Mouse (Mus musculus) midbrain, embryonic 15.5 days (tissue): Measurements from ENCODE around the gene Rnf157. TPM values are rescaled to one million over a fixed set of nuclear protein-coding genes. Genes with fewer than 3 reads are reported as not detected.

Source experiments
- ATAC-seq: fragments of 200-750 bp; cut with Nextera tagmentation; replicated peaks from 2 replicates; pipeline ENCODE4 v1.8.0; 2017; ENCODE audit warnings: moderate TSS enrichment
- H3K27ac ChIP-seq: fragments of 300-500 bp; sonication (generic); 2 replicates; pipeline ENCODE4 v1.5.1; 2015; ENCODE audit warnings: mild to moderate bottlenecking, inconsistent platforms
- H3K27me3 ChIP-seq: fragments of 300-500 bp; sonication (generic); replicated peaks from 2 replicates; pipeline ENCODE4 v1.6.1; 2015; ENCODE audit warnings: inconsistent platforms
- H3K36me3 ChIP-seq: fragments of 300-500 bp; sonication (generic); replicated peaks from 2 replicates; pipeline ENCODE4 v1.6.1; 2015; ENCODE audit warnings: inconsistent platforms
- H3K4me1 ChIP-seq: fragments of 300-500 bp; sonication (generic); 2 replicates; pipeline ENCODE4 v1.6.1; 2015; ENCODE audit warnings: inconsistent platforms
- H3K4me2 ChIP-seq: fragments of 300-500 bp; sonication (generic); 2 replicates; pipeline ENCODE4 v1.6.1; 2015; ENCODE audit warnings: inconsistent platforms, mild to moderate bottlenecking, moderate library complexity
- H3K4me3 ChIP-seq: fragments of 300-500 bp; sonication (generic); 2 replicates; pipeline ENCODE4 v1.5.1; 2015; ENCODE audit warnings: mild to moderate bottlenecking, inconsistent platforms
- H3K9ac ChIP-seq: fragments of 300-500 bp; sonication (generic); 2 replicates; pipeline ENCODE4 v1.6.1; 2015; ENCODE audit warnings: mild to moderate bottlenecking, inconsistent platforms
- H3K9me3 ChIP-seq: fragments of 300-500 bp; sonication (generic); 2 replicates; pipeline ENCODE4 v1.6.1; 2016; ENCODE audit warnings: inconsistent platforms
- WGBS: fragments of 180-500 bp; shearing (Covaris S2); methylation state at CpG from one replicate; pipeline ENCODE4 v1.1.7; 2015; ENCODE audit warnings: mixed read lengths; 5-methylcytosine and 5-hydroxymethylcytosine counted together
- polyA plus RNA-seq: library from polyadenylated mRNA; unstranded; fragments of >200 nt; fragmentation: Nextera tagmentation; extraction: Ambion mirVana; gene quantifications from 2 replicates; pipeline ENCODE4 v1.2.1, GENCODE M21; 2015

Rnf157 gene
- polyA plus RNA-seq, 1 experiment from 2014 or later = 68.0 TPM

DNA sequence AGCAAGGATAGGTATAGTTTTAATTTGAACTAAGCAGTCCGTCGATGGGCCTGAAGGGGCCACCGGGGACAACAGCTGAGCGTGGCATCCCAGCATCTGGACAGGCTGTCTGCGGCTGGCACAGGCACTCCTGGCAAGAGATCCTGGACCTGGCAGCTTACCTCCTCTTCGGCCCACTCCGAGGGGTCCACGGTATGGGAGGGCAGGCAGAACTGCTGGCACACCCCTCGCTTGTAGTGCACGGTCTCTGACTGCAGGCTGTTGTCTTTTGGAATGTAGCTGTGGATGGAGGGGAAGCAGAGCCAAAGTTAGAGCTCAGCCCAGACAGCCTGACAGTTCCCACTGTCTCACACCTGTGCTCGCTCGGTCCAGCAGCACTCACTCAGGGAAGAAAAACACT, 53.2 kb downstream of the Rnf157 start:
- Histone ChIP-seq H3K4me1 (no peaks in the 10 kb centered on the region), H3K9me3 (no peaks in the 10 kb centered on the region), H3K36me3 (peaks cover 22% of the 10 kb centered on the region; the same call in 1 of the 2 replicates), H3K27me3 (no peaks in the 10 kb centered on the region), H3K4me2 (no peak overlapping the region), H3K27ac (no peak overlapping the region), H3K9ac (no peak overlapping the region), H3K4me3 (no peak overlapping the region)
- ATAC-seq = no peak
- 80% methylated on average over 12 of the region's 12 CpGs for WGBS

DNA sequence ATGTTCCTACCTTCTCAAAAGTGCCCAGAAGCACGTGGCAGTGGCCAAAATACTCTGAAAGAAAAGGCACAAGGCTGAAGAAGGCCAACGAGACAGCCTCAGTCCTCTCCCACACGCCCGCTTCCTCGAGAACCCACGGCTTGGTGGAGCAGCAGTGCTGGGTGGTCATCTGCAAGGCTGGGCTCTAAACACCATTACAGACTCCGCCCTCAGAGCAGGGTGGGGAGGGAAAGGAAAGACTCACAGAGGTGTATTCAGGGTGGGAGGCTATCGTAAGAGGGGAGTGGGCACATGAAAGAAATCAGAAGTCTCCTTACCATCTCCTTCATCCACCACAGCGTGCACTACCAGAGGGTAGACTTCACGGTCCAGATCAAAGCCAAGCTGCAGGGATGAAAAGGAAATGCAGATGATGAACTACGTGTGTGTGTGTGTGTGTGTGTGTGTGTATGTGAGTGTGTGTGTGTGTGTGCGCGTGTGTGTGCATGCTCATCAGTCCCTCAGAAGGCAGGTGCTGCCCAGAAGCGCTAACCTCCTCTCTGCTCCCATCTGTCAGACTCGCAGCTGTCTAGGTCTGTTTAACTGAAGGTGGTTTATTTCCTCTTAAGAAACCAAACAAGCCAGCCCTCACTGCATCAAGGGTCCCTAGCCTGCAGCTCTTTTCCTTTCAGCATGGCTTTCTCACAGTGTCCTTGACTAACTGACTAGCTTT, 53.8 kb downstream of the Rnf157 start:
- no peaks in the 10 kb centered on the region for H3K4me1 ChIP-seq
- ATAC-seq = no peak
- no peaks in the 10 kb centered on the region for H3K27me3 ChIP-seq
- no peaks in the 10 kb centered on the region for H3K9me3 ChIP-seq
- no peak overlapping the region for H3K9ac ChIP-seq
- H3K4me3 ChIP-seq = no peak overlapping the region
- peaks cover 22% of the 10 kb centered on the region; the same call in 1 of the 2 replicates for H3K36me3 ChIP-seq
- H3K4me2 ChIP-seq = no peak overlapping the region
- 71% methylated on average over 15 of the region's 15 CpGs for WGBS
- no peak overlapping the region for H3K27ac ChIP-seq

DNA sequence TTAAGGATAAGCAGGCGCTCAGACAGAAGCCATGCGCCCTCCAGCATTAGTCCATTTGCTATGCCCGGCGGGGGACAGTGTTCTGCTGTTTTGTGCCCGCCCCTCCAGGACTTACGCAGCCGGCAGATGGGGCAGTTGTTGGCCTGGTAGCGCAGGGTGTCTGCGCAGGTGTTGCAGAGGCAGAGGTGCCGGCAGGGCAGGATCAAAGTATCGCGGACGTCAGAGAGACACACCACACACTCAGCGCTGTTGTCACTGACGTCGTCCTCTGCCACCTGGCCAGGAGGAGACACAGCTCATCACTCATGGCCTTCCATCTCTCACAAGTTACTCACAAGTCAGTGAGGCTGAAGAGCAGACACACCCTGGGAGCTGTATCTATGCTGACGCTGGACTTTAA, 58.3 kb downstream of the Rnf157 start:
- Histone ChIP-seq H3K4me2 (no peak overlapping the region), H3K36me3 (peaks cover 30% of the 10 kb centered on the region), H3K4me3 (no peak overlapping the region), H3K9me3 (no peaks in the 10 kb centered on the region), H3K4me1 (no peaks in the 10 kb centered on the region), H3K9ac (no peak overlapping the region), H3K27me3 (no peaks in the 10 kb centered on the region), H3K27ac (no peak overlapping the region)
- WGBS = 39% methylated on average over 17 of the region's 17 CpGs
- no peak for ATAC-seq

DNA sequence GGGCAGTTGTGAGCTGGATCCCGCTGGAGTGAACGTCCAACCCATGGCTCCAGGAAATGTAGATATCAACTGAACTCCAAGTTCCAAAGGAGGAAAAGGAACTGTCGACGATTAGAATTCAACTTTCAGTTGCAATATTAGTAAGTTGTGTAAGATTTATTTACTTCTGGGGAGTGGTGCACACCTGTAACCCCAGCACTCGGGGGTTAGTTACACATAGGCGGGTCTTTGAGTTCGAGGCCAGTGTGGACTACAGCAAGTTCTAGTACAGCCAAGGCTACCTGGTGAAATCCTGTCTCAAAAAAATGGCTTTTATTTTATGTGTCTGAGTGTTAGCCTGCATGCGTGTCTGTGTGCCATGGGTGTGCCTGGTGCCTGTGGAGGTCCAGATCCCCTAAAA, 59.3 kb downstream of the Rnf157 start:
- no peak overlapping the region for H3K4me2 ChIP-seq
- H3K36me3 ChIP-seq = peaks cover 30% of the 10 kb centered on the region
- no peak overlapping the region for H3K27ac ChIP-seq
- WGBS = 96% methylated on average over 8 of the region's 8 CpGs
- no peaks in the 10 kb centered on the region for H3K27me3 ChIP-seq
- H3K9ac ChIP-seq = no peak overlapping the region
- H3K9me3 ChIP-seq = no peaks in the 10 kb centered on the region
- no peak overlapping the region for H3K4me3 ChIP-seq
- no peaks in the 10 kb centered on the region for H3K4me1 ChIP-seq
- ATAC-seq = no peak

DNA sequence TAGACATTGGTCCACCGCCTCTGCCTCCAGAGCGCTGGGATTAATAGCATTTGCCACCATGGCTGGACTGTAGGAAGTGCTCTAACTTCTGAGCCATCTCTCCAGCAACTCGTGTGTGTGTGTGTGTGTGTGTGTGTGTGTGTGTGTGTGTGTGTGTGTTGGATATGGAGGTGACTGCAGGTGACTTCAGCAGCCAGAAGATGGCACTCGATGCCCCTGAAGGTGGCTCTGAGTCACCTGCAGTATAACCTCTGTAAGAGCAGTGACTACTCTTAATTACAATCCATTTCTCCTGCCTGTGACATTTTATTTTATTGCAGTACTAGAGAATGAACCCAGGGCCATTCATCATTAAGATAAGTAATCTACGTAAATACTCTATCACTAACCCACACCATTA, 61.5 kb downstream of the Rnf157 start:
- Histone ChIP-seq H3K9ac (no peak overlapping the region), H3K4me3 (no peak overlapping the region), H3K27ac (no peak overlapping the region), H3K9me3 (no peaks in the 10 kb centered on the region), H3K4me1 (no peaks in the 10 kb centered on the region), H3K36me3 (peaks cover 43% of the 10 kb centered on the region), H3K27me3 (no peaks in the 10 kb centered on the region), H3K4me2 (no peak overlapping the region)
- ATAC-seq = no peak
- 94% methylated on average over 5 of the region's 5 CpGs for WGBS

DNA sequence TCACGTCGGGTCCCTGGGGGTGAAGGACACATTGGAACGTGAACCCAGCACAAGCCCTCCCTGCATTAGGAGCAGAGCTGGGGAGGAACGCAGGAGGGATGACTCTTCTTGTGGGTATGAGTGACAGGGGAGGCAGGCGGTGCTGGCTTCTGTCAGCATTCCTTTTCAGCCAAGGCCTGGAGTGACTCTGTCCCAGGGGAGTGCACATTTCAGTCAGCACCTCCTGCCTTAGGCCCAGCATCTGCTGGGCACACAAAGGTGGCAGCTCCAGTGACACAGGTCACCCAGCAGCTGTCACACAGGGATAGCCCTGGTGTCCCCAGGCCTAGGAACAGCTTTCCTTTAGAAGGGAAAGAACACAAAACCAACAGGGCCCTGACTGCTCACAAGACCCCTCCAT, 64.9 kb downstream of the Rnf157 start:
- no peak overlapping the region for H3K4me3 ChIP-seq
- no peak overlapping the region for H3K4me2 ChIP-seq
- no peaks in the 10 kb centered on the region for H3K4me1 ChIP-seq
- peaks cover 39% of the 10 kb centered on the region for H3K36me3 ChIP-seq
- H3K9ac ChIP-seq = no peak overlapping the region
- no peak overlapping the region for H3K27ac ChIP-seq
- no peaks in the 10 kb centered on the region for H3K27me3 ChIP-seq
- H3K9me3 ChIP-seq = no peaks in the 10 kb centered on the region
- no peak for ATAC-seq
- 84% methylated on average over 5 of the region's 5 CpGs for WGBS

DNA sequence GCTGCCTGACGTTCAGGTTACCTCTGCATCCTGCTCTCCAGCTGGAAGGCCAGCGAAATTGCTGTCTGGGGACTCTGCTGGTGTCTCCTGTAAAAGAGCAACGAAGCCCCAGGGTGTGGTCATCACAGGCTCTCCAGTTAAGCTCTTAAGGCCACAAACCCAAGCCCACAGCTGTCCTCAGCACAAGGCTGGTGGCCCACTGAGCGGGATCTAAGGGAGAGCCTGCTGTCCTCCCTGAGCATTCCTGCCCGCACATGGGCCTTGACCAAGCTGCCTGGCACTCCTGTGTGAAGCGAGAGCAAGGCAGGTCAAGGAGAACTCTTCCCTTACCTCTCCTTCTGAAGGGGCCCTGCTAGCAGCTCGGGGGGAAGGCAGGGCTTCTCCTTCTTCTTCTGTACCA, 65.8 kb downstream of the Rnf157 start:
- peaks cover 40% of the 10 kb centered on the region for H3K36me3 ChIP-seq
- WGBS = 84% methylated on average over 7 of the region's 7 CpGs

DNA sequence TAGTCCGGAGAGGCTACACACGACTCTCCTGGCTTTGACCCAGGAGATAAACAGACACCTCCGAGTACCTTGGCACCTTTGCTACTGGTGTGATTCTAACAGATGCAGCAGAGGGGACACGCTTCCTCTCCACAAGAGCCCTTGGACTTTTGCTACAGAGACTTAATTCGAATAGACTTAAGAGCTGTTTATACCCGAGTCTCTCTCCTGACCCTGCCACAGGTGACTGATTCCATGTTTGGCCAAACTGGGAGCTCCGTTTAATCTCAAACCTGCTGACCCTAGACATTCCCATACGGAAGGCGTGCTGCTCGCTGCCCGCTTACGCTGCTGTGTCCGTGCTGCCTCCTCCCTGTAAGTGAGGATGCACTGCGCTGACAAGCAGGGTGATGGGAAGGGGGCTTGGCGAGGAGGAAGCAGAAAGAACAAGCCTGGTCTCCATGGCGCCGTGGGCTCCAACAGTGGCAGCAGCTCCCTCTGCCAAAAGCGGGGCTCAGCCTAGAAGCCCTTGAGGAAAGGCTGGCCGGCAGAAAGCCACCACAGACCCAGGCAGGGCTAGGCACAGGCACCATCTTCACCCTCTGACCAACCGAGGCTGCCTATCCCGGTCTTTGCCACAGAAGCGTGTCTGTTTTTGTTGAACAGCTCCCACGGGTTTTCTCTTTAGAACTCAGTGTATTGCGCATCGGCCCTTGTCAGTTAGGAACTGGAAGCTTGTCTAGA, 70.6 kb downstream of the Rnf157 start:
- 0 out of 2 replicates have a peak overlapping the region, but pooled peaks have one; percentile 63 for H3K27ac ChIP-seq
- ATAC-seq = 0 out of 2 replicates have a peak, but pooled peaks have one; percentile 25
- H3K27me3 ChIP-seq = no peaks in the 10 kb centered on the region
- no peak overlapping the region for H3K4me2 ChIP-seq
- H3K4me3 ChIP-seq = no peak overlapping the region
- WGBS = 68% methylated on average over 25 of the region's 25 CpGs
- no peaks in the 10 kb centered on the region for H3K9me3 ChIP-seq
- peaks cover 20% of the 10 kb centered on the region for H3K36me3 ChIP-seq
- no peak overlapping the region for H3K9ac ChIP-seq
- H3K4me1 ChIP-seq = no peaks in the 10 kb centered on the region; the same call in 1 of the 2 replicates

More for the DNA sequence above, 65.8 kb downstream of the Rnf157 start:
- no peak overlapping the region for H3K4me3 ChIP-seq
- no peaks in the 10 kb centered on the region for H3K9me3 ChIP-seq
- H3K4me2 ChIP-seq = no peak overlapping the region
- no peaks in the 10 kb centered on the region; the same call in 1 of the 2 replicates for H3K4me1 ChIP-seq
- no peaks in the 10 kb centered on the region for H3K27me3 ChIP-seq
- ATAC-seq = no peak
- no peak overlapping the region for H3K9ac ChIP-seq
- no peak overlapping the region for H3K27ac ChIP-seq

DNA sequence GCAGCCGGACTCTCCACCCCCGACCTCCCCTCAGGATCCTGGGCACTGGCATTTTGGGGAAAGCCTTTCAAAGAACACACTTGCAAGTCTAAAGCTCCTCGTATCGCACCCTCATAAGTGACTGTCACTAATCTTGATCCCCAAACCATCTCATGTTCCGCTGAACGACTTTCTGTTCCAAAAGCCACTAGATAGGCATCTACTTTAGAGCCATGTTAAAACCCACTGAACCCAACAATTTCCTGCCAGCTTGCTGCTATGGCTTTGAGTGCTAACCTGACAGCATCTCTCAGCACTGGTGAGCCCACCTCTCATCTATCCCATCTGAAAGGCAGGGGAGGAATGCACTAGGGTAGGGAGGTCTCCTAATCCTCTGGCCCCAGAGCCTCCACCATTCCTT, 75.3 kb downstream of the Rnf157 start:
- no peak overlapping the region for H3K4me3 ChIP-seq
- peaks cover 10% of the 10 kb centered on the region for H3K27me3 ChIP-seq
- H3K27ac ChIP-seq = no peak overlapping the region
- H3K36me3 ChIP-seq = no peaks in the 10 kb centered on the region; the same call in 1 of the 2 replicates
- no peaks in the 10 kb centered on the region for H3K9me3 ChIP-seq
- H3K4me2 ChIP-seq = no peak overlapping the region
- no peak for ATAC-seq
- H3K4me1 ChIP-seq = peaks cover 37% of the 10 kb centered on the region
- 74% methylated on average over 6 of the region's 6 CpGs for WGBS
- peak overlapping the region; percentile 6; the same call in 1 of the 2 replicates for H3K9ac ChIP-seq

DNA sequence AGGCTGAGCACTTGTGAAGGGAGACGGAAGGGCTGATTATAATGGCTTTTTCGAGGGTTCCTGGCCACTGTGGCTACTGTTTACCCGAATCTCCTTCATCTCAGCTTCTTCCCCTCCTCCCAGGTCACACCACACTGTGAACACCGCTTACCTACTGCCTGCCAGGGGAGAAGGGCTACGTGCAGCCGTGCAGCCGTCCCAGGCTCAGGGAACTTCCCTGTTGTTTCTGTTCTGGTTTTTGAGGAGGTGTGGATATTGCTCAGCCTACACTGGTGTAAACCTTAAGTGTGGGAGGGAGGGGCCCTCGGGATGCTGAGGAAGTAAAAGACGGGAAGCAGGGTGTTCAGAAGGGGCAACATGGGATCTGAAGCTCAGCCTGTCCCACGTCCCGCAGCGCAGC, 75.8 kb downstream of the Rnf157 start:
- Histone ChIP-seq H3K4me2 (no peak overlapping the region), H3K9me3 (no peaks in the 10 kb centered on the region), H3K36me3 (no peaks in the 10 kb centered on the region), H3K9ac (no peak overlapping the region), H3K27ac (no peak overlapping the region), H3K27me3 (peaks cover 10% of the 10 kb centered on the region), H3K4me3 (no peak overlapping the region), H3K4me1 (peaks cover 42% of the 10 kb centered on the region)
- WGBS = 54% methylated on average over 12 of the region's 12 CpGs
- no peak for ATAC-seq

DNA sequence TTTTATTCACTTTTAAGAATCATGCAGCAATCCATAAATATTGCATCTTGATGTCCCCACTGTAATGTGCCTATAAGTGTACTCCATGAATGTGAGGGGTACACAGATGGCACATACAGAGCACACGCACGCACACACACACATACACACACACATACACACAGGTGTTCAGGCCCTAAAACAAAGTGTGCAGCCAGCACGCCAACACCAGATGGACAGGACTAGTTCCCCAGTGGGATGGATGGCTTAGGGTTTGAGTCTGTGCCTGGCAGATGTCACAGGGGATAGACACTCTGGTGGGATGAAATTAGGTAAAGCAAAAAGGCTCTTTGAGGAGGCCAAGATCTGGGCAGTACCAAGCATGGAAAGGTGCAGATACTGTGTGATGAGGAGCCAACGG, 76.4 kb downstream of the Rnf157 start:
- no peaks in the 10 kb centered on the region for H3K36me3 ChIP-seq
- ATAC-seq = no peak
- H3K4me2 ChIP-seq = peak overlapping the region; percentile 98
- H3K27ac ChIP-seq = no peak overlapping the region; the same call in 1 of the 2 replicates
- H3K9me3 ChIP-seq = no peaks in the 10 kb centered on the region
- peak overlapping the region; percentile 41 for H3K9ac ChIP-seq
- H3K4me3 ChIP-seq = peak overlapping the region; percentile 51; the same call in 1 of the 2 replicates
- H3K27me3 ChIP-seq = peaks cover 10% of the 10 kb centered on the region
- H3K4me1 ChIP-seq = peaks cover 49% of the 10 kb centered on the region
- WGBS = 77% methylated on average over 4 of the region's 4 CpGs

DNA sequence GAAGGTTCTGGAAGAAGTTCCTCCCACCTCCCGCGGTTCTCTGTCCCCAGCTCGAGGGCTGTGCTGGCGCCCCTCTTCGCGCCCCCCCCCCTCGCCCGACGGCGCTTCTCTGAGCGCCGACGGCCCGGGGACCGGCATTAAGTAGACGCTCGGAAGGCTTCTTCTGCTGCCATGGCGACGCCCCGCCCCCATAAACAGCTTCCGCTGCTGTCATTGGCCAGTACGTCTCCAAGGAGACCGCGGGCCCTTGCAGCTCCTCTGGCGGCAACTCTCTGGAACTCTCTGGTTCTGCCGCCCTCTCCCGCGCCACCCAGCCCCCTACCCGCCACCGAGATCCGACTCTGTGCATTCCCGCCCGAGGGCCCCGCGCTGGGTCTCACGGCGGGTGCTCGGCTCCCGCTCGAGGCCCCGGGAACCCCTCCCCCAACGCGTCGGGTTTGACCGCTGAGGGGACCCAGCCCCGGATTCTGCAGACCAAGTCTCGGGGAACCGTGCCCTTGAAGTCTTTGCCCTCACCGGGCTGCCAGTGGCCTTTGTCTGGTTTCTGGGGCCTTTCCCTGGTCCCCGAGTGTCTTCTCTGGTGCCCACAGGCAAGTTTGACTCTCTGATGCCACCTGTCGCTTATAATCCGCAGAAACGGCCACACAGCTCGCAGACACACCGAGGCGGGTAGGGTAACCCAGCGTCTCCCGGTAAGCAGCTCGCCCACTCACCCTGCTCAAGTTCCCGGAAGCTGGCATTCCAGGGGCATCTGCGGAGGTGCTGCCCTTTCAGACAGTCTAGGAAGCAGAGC, 77.4 kb downstream of the Rnf157 start, which contains the start of gene Foxj1:
Foxj1 (minus strand) TSS at position 156 of the 793 bp plus-strand sequence.
- peak within 1 kb of the TSS; percentile 69 for H3K27ac ChIP-seq
- peaks cover 54% of the 10 kb centered on the region for H3K4me1 ChIP-seq
- WGBS = under 1% methylated on average over 61 of the region's 61 CpGs
- H3K36me3 ChIP-seq = no peaks in the 10 kb centered on the region
- H3K9ac ChIP-seq = peak within 1 kb of the TSS; percentile 41
- peaks cover 10% of the 10 kb centered on the region for H3K27me3 ChIP-seq
- H3K4me3 ChIP-seq = peak within 1 kb of the TSS; percentile 51
- peak within 1 kb of the TSS; percentile 98 for H3K4me2 ChIP-seq
- H3K9me3 ChIP-seq = no peaks in the 10 kb centered on the region
- ATAC-seq = peak; percentile 93
